Mouse (Mus musculus): ENCODE measurements around the gene Hoxc5. TPM values are rescaled to one million over a fixed set of nuclear protein-coding genes. Genes with fewer than 3 reads are reported as not detected.

Gene Hoxc5
- total RNA-seq, 1 experiment from 2014 or later = 6.9 TPM

DNA sequence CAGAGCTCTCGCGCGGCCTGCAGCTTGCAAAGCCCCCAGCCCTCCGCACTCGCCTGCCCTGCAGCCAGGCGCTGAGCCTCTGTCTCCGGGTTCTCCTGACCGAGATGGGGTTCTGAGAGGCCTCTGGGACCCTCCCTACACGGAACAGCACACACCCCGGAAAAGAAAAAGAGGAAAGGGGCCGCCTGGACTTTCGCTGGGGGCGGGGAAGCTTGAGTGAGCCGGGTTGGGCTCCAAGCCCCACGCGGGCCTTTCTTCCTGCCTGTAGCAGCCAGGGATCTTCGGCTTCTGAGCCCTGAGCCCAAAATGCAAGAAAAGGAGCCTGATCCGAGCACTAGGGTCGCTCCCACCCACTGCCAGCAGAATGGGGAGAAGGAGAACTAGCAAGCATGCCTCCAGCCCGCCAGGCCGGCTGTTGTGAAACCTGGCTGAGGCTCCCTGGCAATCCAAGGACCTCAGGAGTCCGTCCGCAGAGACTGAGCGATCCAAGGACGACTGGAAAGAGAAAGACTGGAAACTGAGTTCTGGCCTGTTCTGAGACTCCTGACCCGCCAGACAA, 44.8 kb downstream of the Hoxc5 start:
- DNase-seq = peak; percentile 85

DNA sequence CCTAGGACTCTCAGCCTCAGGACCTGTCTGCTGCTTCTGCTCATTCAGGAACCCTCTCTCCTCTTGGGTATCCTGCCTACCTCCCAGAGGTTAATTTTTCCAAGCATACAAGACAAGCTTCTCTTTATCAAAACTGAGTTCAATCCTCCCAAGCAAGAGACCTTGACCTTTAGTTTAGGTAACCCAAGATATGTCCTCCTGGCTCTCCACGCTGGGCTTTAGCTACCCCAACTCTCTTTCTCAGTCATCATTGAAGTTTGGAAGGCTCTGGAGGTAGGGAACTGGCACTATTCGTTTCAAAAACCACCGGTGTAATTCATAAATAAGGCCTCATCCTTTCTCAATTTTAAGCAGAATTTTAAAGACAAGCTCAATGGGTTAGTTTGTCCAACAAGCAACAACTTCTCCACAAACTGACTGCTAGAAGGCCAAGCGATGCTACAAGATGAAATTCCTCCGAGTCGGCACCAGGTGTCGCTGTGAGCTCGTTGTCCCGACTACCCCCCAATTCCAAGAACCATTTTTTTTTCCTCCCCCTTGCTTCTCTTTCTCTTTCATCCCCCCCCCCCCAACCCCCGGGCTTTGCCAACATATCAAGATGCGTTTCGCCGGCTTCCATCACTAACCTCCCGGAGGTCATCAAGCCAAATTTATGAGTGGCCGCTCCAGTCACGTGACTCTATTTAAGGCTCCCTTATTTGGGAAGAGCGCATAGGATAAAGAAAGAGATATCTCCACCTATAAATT, 46.2 kb downstream of the Hoxc5 start:
- peak; percentile 82 for DNase-seq

DNA sequence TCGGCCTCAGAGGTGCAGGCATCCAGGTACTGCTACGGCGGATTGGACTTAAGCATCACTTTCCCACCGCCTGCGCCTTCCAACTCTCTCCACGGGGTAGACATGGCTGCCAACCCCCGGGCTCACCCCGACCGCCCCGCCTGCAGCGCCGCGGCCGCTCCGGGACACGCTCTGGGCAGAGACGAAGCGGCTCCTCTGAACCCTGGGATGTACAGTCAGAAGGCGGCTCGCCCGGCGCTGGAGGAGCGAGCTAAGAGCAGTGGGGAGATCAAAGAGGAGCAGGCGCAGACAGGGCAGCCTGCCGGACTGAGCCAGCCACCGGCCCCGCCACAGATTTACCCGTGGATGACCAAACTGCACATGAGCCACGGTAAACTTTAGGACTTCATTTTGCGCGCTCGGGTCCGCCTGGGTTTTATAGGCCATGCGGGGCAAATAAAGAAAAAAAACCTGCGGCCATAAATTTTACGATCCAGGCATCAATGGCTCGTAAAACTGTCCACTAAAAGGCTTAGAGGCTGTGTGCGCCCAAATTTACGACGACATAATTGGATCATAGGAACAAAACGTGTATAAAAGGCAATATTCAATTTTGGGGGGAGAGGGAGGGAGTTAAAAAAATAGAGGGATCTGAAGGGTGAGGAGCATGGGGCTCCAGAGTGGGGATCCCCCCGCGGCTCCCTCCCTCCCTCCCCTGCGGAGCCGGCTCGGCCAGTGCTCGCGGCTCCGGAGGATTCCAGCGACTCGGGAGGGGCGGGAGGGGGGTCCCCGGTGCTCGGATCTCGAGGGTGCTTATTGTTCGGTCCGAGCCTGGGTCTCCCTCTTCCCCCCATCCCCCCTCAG, 47.1 kb downstream of the Hoxc5 start:
- DNase-seq = peak; percentile 87

DNA sequence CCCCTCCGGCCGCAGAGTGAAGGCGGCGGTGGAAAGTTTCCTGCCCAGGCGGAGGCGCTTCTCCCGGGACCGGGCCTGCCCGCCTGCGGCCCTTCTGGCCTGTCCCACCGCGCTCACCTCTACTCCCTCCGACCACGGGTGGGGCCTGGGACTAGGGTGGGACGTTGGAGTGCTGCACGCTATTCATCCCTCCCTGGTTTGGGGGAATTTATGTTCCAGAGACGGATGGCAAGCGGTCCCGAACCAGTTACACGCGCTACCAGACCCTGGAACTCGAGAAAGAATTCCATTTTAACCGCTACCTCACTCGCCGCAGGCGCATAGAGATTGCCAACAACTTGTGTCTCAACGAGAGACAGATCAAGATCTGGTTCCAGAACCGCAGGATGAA, 47.8 kb downstream of the Hoxc5 start:
- DNase-seq = peak; percentile 60

DNA sequence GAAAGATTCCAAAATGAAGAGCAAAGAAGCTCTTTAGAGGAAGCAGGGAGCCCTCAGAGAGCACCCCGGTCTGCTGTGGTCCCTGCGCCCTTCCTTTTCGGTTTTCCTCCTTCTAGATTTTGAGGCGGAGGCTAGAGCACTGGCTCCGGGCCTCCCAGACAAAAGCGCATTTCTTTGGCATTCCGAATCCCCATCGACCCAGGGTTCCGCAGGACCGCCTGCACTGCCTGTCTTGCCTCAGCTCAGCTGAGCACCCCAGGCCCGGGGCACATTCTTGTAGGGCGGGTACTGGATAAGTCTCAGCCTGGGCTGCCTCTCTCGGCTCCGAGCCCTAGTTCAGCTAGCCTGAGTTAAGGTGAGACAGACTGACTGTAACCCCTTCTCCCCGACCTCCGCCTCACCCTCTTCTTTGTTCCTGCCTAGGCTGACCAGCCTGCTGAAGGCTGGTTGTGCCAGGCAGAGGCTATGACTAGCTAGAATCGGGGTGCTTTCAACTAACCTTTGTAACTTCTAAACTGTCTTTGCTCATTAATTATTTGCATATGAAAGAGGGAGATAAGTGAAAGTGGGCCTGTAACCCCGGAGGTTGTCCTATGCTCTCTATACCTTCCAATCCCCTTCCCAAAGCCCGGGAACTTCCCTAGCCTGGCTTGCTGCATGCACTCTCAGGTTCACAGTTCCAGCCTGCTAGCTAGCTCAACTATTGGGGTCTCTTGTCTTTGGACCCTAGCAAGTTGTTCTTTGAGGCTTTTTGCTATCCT, 48.3 kb downstream of the Hoxc5 start:
- peak; percentile 44 for DNase-seq

DNA sequence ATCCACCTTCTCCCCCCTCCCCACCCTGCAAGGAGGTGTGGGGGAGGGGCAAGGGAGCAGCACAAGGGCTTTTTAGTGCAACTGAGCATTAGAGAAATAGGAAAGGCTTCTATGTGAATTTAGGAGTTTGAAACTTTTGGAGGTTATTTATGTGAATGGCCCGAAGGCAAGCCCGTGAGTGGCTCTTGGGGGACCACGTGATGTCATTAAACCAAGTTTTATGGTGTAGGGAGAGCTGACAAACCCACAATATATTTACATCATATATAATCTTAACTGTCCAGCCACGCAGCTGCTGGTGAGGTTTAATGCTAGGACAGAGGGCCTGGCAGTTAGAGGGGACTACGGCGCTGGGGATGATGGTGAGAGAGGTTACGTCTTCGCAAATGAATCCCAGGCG, 51.4 kb downstream of the Hoxc5 start, which contains the start of gene Hoxc4:
Gene Hoxc4, plus strand, starts transcription at position 299 of the 400 bp plus-strand sequence.
- no peak for DNase-seq

DNA sequence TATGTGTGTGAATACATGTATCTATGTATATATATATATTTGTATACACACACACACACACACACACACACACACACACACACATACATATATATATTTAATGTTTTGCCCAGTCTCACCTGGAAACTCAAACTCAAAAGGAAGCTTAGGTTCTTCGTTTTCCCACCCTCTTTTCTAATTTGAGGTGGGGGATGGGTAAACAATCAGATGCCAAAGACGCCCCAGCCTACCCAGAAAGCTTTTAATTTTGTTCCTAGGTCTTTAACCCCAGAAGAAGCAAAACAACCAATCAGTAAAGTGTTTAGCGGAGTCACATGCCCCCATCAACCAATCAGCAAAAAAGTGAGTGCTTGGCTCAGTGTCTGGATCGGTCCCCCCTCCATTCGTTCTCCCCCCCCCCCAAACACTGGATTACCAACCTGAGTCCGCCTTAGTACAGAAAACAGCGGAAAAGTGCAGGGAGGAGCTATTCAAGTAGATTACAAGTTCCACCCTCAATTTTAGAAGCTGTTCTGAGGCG, 53.7 kb downstream of the Hoxc5 start:
- DNase-seq = peak; percentile 46

DNA sequence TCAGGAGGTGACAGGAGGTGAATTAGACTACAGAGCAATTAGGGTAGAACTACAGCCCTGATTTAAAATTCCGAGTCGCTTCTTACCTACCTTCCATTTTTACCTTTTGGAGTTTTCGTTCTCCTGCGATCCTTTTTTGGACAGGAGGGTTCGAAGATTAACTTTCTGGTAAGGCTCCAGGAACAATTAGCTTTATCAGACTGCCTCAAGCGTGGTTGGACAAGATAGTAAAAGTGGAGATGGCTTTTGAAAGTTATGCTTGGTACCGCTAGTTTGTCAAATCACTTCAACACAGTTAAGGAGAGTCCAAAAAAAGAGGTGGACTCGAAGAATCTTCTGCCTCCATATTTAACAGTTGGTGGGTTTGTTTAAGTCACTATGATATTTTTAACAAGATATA, 54.3 kb downstream of the Hoxc5 start:
- no peak for DNase-seq

DNA sequence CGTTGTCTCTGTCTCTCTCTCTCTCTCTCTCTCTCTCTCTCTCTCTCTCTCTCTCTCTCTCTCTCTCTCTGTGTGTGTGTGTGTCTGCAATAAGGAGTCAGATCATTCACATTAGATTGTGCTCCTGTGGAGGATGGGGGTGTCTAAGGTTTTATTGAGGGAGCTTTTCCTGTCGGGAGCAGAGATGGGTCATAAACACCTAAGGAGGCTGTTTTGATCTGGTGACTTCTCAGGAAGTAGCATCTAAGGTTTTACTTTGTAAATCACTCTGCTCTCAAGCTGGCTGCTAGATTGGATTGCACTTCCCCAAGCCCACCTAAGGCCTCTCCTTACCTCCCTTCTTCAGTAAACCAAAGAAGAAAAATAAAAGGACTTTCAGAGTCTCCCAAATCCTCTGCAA, 56.9 kb downstream of the Hoxc5 start:
- DNase-seq = no peak

DNA sequence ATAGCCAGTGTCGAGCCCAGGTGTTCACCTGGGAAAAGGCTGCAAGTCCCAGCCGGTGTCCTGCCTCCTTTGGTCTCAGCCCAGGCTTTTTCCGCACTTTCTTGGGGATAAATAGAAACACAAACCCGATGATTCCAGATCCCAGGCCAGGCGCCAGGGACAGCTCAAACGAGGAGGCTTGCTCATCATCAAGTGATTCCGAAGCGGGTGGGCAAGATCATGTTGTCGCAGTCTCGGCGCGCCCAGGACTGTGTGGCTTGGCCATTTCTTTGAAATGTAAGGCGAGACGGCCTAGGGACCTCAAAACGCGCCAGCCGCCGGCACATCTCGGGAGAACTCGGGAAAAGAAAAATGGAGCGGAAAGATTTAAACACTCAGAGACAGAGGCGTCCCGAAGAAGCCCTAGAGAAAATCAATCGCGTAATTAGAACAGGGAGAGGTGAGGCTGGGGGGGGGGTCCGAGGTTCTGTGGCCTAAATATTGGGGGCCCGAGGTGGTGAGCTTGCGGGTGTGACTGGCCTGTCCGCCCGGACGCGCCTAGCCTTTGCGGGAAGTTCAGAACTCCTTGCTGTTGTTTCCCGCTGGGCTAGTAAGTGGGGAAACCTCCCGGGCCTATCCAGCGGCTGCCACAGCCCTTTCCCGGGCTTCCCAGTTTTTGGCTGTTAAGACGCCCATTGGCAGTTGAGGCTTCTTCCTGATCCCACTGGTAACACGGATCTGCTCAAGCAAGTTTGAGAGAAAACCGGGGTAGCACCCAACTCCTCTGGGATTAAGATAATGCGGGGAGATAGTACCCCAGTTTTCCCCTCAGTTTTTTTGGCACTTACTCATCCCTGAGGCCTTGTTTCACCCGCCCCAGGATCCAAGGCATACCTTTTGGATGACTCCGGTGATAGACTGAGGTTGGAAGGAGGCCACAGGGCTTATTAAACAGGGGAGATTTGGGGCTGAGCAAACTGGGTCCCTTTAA, 60.3 kb downstream of the Hoxc5 start:
- DNase-seq = peak; percentile 38

DNA sequence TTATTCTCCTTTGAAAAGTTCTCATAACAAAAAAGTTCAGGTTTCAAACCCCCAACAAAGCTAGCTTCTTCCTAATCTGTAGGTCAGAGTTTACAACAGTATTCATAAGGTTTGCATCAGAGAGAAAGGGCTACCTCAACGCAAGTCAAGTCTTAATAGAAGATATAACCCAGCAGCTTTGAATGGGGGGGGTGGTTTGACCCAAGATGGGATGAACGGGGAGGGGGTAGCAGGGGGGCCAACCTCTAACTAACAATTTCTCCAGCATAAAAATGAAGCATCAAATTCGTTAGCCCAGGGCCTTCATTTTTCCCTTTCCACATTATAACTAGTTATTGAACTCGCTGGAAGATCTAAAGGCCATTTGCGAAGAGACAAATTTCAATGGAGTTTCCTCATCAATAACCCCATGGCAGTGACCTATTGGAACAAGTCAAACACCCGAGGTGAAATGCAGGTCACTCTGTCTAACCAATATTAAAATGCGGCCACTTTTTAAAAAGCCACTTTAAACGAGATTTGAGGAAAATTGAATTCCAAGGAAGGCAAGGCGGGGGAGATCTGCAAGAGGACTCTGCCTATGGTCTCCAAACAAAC, 61.8 kb downstream of the Hoxc5 start:
- DNase-seq = no peak

DNA sequence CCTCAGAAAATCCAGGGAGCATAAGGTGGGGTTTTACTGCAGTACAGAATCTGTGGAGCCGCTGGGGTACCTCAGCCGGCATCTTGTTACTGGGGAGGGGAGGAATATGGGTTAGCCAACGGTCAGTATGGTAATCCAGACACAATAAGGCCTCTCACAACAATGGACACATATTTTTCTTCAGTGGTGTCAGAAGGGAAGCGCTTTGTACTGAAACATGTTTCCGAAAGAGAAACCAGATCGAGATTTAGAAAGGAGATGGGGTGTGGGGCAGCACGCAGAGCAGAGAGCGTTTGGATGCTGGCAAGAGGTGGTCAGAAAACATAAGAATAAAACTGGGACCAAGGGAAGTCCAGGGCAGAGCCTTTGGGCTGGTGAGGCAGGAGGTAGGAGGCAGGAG, 62.9 kb downstream of the Hoxc5 start:
- DNase-seq = no peak

DNA sequence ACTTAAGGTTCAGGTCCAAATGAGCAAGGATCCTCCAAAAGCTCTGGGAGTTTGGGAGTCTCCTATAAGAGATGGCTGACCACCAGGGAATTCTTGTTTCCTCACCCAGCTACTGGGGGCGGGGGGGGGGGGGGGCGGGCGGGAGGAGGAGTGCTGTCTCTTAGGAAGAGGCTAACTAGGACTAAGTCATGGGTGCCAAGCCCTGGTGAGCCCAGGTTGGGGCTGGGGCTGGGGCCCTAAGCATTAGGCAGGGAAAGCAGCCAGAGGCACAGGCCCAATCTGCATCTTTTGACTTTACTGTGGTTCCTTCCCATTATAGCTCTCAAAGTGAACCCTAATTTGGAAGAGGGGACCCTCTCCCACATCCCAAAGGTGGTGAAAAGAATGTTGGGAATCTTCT, 64.9 kb downstream of the Hoxc5 start:
- no peak for DNase-seq

DNA sequence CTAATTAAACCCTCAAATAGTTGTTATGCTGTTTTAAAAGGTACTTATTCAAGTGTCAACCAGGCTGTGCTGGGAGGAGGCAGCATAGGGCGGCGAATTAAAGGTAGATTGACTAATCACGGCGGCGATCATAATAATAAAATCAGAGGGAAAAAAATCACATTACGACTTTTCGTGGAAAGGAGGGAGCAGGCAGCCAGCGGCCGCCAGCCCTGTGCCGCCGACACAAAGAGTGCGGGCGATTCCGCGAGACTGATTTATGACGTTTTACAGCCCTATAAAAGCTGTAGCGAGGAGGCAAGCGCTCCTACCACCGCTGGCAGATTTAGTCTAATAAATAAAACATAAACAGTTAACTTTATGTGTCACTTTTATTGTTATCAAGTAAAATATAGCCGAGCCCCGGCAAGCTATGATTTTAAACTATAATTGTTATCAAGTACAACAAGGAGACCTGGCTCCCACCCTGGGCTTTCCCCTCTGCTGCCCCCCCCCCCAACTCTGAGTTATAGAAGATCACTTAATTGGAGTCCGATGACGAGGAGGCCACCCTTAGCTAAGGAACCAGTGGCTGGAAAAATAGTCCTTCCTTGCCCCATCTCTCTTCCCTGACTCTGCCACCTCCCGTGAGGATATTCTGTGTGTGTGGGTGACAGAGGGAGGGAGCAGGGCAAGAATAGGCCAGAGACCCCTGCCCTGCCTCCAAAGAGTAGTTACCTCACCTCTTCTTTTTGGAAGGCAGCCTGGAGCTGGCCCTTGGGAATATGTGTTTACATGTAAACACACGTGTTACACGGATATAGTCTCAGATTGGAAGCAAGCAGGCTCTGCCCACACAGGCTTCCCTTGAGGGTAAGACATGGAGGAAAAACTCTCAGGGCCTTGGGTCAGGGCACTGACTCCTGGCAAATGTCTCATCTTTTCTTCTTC, 65.7 kb downstream of the Hoxc5 start:
- DNase-seq = peak; percentile 31

DNA sequence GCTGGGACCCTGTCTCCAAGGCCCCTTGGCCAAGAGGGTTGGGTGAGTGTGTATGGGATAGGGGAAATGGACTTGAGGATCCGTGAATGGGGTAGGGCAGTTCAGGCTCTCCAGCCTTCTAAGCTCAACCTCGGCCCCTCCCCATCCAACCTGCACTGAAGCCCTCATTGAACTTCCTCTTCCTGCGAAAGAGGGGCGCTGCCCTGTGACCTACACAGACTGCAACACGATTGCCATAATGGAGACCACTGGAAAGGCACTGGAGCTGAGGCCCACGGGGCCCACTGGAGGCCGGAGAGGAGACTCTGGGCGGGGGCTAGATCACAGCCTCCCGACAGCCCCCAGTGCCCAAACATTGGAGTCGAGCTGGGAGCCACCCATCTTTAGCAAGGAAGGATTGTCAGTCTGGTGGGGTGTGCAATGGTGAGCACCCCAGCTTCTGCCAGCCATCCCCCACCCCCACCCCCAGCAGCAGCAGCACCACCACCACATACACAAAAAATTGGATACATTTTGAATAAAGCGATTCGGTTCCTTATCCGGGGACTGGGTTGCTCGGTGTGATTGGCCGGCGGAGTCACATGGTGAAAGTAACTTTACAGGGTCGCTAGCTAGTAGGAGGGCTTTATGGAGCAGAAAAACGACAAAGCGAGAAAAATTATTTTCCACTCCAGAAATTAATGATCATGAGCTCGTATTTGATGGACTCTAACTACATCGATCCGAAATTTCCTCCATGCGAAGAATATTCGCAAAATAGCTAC, 67.0 kb downstream of the Hoxc5 start:
- peak; percentile 79 for DNase-seq

DNA sequence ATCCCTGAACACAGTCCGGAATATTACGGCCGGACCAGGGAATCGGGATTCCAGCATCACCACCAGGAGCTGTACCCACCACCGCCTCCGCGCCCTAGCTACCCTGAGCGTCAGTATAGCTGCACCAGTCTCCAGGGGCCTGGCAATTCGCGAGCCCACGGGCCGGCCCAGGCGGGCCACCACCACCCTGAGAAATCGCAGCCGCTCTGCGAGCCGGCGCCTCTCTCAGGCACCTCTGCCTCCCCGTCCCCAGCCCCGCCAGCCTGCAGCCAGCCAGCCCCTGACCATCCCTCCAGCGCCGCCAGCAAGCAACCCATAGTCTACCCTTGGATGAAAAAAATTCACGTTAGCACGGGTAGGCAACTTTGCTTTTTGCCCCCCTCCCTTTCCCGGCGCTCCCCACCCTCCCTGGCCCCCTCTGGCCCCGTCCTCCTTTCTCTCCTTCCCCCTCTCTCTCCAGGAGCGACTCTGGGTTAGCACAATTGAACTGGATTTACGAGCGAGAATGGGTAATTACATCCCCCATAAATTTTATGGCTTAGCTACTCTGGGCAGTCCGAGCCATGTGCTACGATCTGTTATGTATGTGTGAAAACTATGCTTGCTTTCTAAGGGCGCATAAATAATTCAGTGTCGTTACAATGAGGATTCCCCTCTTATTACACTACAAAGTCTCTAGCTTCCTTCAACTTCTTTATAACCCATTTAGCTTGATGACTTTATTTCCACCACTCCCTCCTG, 67.7 kb downstream of the Hoxc5 start:
- DNase-seq = peak; percentile 51

DNA sequence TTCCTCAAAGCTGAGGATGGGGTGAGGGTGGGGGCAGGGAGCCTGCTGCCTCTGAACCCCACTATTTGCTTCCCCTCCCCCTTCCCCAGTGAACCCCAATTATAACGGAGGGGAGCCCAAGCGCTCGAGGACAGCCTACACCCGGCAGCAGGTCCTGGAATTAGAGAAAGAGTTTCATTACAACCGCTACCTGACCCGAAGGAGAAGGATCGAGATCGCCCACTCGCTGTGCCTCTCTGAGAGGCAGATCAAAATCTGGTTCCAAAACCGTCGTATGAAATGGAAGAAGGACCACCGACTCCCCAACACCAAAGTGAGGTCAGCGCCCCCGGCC, 68.3 kb downstream of the Hoxc5 start:
- no peak for DNase-seq

DNA sequence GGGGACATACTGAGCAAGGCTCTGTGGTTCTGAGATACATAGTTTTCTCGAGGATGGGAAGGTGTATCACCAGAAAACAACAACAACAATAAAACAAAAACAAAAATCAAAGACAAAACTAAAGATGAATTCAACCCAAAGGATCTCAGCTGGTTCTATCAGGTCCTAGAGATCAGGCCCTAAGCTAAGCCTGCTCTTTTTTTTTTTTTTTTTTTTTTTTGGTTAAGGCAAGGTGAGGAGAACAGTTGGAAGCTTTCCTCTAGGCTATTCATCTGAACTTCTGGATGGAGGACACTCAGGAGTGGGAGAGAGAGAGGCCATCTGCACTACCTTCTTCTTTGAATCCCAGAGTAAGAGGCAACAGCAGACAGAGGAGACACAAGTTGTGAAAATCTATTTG, 70.3 kb downstream of the Hoxc5 start:
- no peak for DNase-seq

All from adrenal gland, postnatal 14 days (tissue).